Mouse (Mus musculus) kidney, adult 2 months (tissue): Measurements from ENCODE around the gene Psen2. TPM values are rescaled to one million over a fixed set of nuclear protein-coding genes. Genes with fewer than 3 reads are reported as not detected.
A peak's percentile ranks its signal among the peaks of the same experiment; 100 is the strongest.

Source experiments
- DNase-seq: peaks from one replicate; pipeline ENCODE4 v3.0.0; 2021
- H3K27ac ChIP-seq: fragments of 200-500 bp; 2 replicates; pipeline ENCODE4 v1.5.1; 2012; ENCODE audit warnings: low read depth, low read length, control low read depth, inconsistent platforms; ENCODE audit not compliant: insufficient read depth
- H3K27me3 ChIP-seq: fragments of 200-500 bp; replicated peaks from 2 replicates; pipeline ENCODE4 v1.6.1; 2012; ENCODE audit warnings: mild to moderate bottlenecking, moderate library complexity, low read length, inconsistent platforms; ENCODE audit not compliant: control insufficient read depth, insufficient read depth
- H3K36me3 ChIP-seq: fragments of 200-500 bp; 2 replicates; pipeline ENCODE4 v1.6.1; 2012; ENCODE audit warnings: mild to moderate bottlenecking, moderate library complexity, low read length, inconsistent platforms; ENCODE audit not compliant: control insufficient read depth, insufficient read depth
- H3K4me1 ChIP-seq: fragments of 200-500 bp; 2 replicates; pipeline ENCODE4 v1.6.1; 2011; ENCODE audit warnings: low read length; ENCODE audit not compliant: control insufficient read depth, insufficient read depth
- H3K4me3 ChIP-seq: fragments of 200-500 bp; 2 replicates; pipeline ENCODE4 v1.5.1; 2011; ENCODE audit warnings: mild to moderate bottlenecking, low read depth, low read length, control low read depth; ENCODE audit not compliant: insufficient read depth
- CTCF ChIP-seq: fragments of 200-500 bp; conservative IDR thresholded peaks from 2 replicates; pipeline ENCODE4 v1.5.1; 2011; ENCODE audit warnings: low read depth, mild to moderate bottlenecking, control low read depth, low read length, moderate library complexity, mixed read lengths; ENCODE audit not compliant: insufficient read depth, insufficient read length
- POLR2A ChIP-seq: fragments of 200-500 bp; IDR thresholded peaks from one replicate; pipeline ENCODE4 v1.6.1; 2011; ENCODE audit warnings: low read depth, low read length, control low read depth
- WGBS: fragments of 180-500 bp; shearing (Covaris S2); methylation state at CpG from one replicate; pipeline ENCODE4 v1.1.7; 2018; 5-methylcytosine and 5-hydroxymethylcytosine counted together
- polyA plus RNA-seq: library from polyadenylated mRNA; depleted of rRNA; stranded (reverse); fragments of >200 nt; gene quantifications from 2 replicates; pipeline ENCODE4 v1.2.3, GENCODE M21; 2012

Psen2 gene
- polyA plus RNA-seq, 1 experiment = 41.3 TPM

DNA sequence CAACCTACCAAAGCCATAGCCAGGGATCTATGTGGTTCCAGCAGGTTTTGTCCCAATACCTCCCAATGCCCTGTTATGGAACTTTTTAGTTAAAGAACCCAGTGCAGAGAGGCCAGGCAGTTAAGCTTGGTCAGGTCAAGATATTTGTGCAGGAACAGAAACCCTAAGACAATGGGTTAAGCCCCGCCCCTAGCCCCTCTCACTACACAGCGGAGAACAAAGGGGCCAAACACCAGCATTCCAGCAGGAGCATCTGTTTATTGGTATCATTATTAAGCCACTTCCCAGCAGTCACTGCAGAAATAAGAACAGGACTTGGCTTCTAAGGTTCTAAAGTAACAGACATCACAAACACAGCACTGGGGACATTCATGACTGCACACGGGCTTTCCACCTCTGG is 36.5 kb downstream of the Psen2 start:
- Histone ChIP-seq H3K4me3 (no peak overlapping the region), H3K4me1 (no peaks in the 10 kb centered on the region; the same call in 1 of the 2 replicates), H3K27ac (no peak overlapping the region), H3K27me3 (no peaks in the 10 kb centered on the region), H3K36me3 (no peaks in the 10 kb centered on the region)
- no peak for DNase-seq
- WGBS = 91% methylated on average over 3 of the region's 3 CpGs
- TF ChIP-seq POLR2A (no peak), CTCF (no peak)

DNA sequence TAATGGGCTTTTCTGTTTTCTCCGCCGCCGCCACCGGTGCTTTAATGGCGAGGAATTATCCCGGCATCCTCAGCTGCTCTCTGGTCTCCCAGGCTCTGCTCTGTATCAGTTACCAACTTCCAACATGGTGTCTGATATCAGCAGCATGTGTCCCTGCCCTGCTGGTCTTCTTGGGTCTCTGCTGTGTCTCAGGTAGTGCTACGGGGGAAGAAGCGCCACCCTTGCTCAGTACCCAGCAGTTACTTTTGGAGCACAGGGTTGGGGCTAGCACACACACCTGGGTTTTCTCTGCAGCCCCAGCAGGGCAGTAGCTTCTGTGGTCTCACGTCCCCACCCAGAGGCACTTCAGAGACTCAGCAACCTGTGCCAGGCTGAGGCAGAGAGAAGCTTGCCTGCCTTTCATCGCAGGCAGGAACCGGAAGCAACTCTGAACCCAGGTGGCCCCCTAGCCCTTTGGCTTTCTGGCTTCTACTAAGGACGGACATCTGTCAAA is 37.0 kb downstream of the Psen2 start:
- H3K4me1 ChIP-seq = no peaks in the 10 kb centered on the region; the same call in 1 of the 2 replicates
- H3K36me3 ChIP-seq = no peaks in the 10 kb centered on the region
- H3K27ac ChIP-seq = peak overlapping the region; percentile 8; the same call in 1 of the 2 replicates
- peak; percentile 48; the same call in 1 of the 2 replicates for TF ChIP-seq CTCF
- no peak for TF ChIP-seq POLR2A
- peak overlapping the region; percentile 54 for H3K4me3 ChIP-seq
- H3K27me3 ChIP-seq = no peaks in the 10 kb centered on the region
- 6% methylated on average over 12 of the region's 12 CpGs for WGBS
- no peak for DNase-seq

DNA sequence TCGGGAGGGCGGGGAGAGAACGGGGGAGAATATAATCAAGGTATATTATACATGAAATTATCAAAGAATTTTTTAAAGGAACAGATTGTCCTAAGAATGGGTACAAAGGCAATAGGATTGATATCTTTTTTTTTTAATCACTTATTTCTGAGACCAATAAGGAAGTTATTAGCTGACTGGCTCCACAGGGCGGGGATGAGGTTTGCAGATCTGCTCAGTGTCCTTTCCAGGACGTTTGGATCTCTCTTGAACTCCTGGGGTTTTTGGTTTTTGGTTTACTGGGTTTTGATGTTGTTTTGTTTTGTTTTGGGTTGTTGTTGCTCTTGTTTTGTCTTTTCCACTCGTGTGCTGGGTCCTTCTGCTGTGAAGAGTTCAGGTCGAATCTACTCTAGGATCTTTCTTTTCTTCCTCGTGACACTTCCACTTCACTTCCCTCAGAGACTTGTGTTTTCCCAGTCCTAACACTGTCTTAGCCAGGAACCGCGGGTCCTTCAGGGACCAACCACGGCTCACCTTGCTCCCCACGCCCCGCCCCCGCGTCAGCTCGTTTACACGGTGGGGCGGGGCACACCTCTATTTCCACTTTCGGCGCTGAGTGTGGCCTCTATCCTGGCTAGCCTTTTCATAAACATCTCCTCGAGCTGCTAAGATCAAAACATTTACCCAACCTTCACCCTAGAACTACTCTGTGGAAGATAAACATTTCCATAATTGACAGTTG is 37.6 kb downstream of the Psen2 start:
- 16% methylated on average over 21 of the region's 21 CpGs for WGBS
- no peaks in the 10 kb centered on the region for H3K36me3 ChIP-seq
- peak overlapping the region; percentile 54 for H3K4me3 ChIP-seq
- no peaks in the 10 kb centered on the region for H3K27me3 ChIP-seq
- no peak for TF ChIP-seq CTCF
- no peak for TF ChIP-seq POLR2A
- DNase-seq = peak; percentile 83
- peak overlapping the region; percentile 61; the same call in 1 of the 2 replicates for H3K27ac ChIP-seq
- H3K4me1 ChIP-seq = no peaks in the 10 kb centered on the region; the same call in 1 of the 2 replicates

DNA sequence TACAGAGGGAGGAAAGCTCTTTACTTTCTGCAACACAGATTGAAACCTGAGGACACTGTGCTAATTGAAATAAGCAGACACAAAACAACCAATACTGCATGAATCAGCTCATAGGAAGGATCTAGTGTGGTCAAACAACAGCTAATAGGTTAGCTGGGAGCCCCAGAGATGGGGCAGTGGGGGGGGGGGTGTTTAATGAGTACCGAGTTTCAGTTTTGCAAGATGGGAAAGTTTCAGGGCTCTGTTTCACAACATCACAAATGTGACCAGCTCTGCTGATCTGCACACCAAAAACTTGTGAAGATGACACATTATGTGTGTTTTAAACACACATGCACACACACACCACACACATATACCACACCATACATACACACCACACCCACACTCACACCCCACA is 41.2 kb downstream of the Psen2 start:
- TF ChIP-seq POLR2A (no peak), CTCF (no peak)
- DNase-seq = no peak
- no peaks in the 10 kb centered on the region; the same call in 1 of the 2 replicates for H3K4me1 ChIP-seq
- no peaks in the 10 kb centered on the region for H3K36me3 ChIP-seq
- no peaks in the 10 kb centered on the region for H3K27me3 ChIP-seq
- H3K27ac ChIP-seq = no peak overlapping the region
- WGBS = 91% methylated on average over 1 of the region's 1 CpGs
- no peak overlapping the region for H3K4me3 ChIP-seq

DNA sequence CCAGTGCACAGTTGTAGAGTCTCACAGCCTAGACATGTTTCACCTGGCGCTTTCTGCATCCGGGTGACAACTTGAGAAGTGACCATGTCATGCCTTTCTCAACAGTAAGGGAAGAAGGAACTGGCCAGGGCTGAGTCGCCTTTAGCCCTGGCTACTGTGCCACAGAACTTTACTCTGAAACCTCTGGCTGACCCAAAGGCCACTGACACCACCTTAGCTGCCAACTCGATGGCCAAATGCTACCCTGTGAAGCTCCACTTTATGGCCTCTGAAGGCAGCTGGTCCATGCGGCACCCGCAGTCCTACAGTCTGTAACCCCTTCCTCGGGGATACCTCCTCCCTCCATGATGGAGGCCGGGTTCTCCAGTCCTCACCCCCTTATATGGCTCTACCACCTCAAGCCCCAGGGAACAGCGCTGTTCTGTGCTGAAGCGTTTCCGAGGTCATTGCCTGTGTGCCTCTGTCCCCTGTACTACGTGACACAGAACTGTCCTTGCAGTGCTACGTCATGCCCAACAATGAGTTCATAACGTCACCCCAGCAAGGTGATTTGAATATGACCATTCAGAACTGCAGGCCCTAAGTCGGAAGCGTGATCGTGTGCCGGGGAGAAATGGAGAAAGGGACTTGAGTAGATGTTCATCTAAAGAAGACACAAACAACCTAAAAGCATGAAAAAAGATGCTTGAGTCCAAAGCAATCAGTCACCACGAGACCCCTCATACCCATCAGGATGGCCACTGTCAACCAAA is 42.3 kb downstream of the Psen2 start:
- 85% methylated on average over 19 of the region's 19 CpGs for WGBS
- Histone ChIP-seq H3K27ac (no peak overlapping the region), H3K4me3 (no peak overlapping the region), H3K36me3 (no peaks in the 10 kb centered on the region), H3K27me3 (no peaks in the 10 kb centered on the region), H3K4me1 (no peaks in the 10 kb centered on the region; the same call in 1 of the 2 replicates)
- TF ChIP-seq POLR2A (no peak), CTCF (no peak)
- no peak for DNase-seq

DNA sequence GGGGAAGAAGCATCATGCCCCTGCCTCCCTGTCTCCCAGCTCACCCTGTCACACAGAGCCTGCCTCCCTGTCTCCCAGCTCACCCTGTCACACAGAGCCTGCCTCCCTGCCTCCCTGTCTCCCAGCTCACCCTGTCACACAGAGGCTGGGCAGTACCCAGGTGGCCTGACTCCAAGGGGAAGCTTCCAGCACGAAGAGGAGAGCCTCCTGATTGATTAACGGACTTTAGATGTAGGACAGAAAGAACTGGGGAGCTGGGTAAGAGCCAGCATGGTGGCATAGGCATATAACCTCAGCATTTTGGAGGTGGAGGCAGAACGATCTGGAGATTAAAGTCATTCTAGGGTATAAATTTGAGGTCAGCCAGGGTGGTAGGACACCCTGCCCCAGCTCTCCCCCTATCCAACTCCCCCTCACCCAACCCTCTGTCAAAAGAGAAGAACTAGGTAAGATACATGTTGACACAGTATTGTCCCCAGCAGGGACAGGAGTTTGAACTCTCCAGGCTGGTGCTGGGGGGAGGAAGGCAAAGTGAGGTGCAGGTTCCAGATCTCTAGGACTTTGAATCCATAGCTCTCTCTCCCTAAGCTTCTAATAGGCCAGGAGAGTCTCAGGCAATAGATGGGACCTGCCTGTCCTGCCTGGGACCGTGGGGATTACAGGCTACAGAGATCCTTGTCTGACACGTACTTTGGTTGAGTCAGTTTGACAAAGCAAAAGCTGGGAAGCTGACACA is 46.5 kb downstream of the Psen2 start:
- peaks cover 23% of the 10 kb centered on the region; the same call in 1 of the 2 replicates for H3K4me1 ChIP-seq
- TF ChIP-seq POLR2A (no peak), CTCF (no peak)
- H3K27me3 ChIP-seq = no peaks in the 10 kb centered on the region
- H3K36me3 ChIP-seq = no peaks in the 10 kb centered on the region
- no peak for DNase-seq
- WGBS = 61% methylated on average over 5 of the region's 5 CpGs
- no peak overlapping the region for H3K4me3 ChIP-seq
- no peak overlapping the region for H3K27ac ChIP-seq

DNA sequence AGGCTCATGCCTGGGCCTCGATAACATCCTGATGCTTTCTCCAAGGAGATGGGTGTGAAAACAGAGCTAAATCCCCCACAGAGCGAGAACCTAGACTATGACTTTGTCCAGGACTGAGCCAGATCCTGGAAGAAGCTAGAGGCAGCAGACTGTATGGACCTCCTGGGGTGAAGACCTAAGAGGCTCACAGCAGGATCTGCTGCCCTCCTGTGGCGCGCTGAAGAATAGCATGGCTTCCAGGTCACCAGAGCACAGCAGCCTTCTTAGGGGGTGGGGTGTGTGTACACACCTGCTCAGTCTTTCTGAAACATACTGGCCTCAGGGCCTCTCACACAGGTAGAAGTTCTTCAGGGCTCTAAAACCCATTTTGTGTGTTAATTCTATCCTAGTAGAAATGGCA is 48.2 kb downstream of the Psen2 start:
- DNase-seq = peak; percentile 84
- WGBS = 9% methylated on average over 4 of the region's 4 CpGs

More for the DNA sequence above, 48.2 kb downstream of the Psen2 start:
- Histone ChIP-seq H3K27ac (no peak overlapping the region), H3K27me3 (no peaks in the 10 kb centered on the region), H3K4me3 (no peak overlapping the region), H3K4me1 (peaks cover 29% of the 10 kb centered on the region), H3K36me3 (no peaks in the 10 kb centered on the region)
- no peak for TF ChIP-seq POLR2A
- TF ChIP-seq CTCF = peak; percentile 99
